ENCODE assay signal across 21 mouse cellular contexts in the genomic region with DNA sequence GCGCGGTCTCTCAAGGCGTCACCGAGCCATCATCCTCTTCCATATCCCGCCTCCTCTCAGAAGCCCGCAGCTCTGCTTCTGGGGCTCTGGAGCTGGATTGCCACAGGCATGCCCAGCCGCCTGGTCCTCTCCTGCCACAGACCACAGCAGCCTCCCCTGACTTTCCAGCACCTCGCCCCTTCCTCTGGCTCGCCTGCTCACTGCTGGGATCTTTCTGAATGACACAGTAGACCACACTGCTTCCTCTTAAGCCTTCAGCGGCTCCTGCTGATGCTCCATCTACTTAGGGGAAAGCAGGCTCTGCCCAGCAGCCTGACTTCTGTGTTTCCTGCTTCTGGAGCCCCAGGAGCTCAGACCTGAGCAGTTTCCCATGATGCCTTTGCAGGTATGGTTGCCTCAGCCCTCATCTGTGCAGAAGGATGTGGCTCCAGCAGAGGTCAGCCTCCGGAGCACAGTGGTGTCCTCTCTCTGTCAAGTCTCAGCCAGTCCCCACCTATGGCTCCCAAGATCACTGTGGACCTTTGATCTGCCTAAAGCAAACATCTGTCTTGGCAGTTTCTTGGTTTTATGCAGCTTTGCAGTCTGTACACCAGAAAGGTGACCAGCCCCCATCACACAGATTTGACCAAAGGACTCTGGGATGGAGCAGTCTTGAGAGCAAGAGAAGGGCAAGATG. TPM values are rescaled to one million over a fixed set of nuclear protein-coding genes. Genes with fewer than 3 reads are reported as not detected.
DNase-seq lines count a peak whose midpoint lies in the region; ATAC-seq and TF ChIP-seq lines count a peak whose summit lies in the region.
"Had no signal": no experiment of that assay in that cellular context is flagged by ENCODE, and none has a peak within 500 bp of the region (broad histone marks: within the 10 kb centered on the region; RNA-seq: fewer than 3 reads in every experiment).

No protein-coding gene starts in this region.

- no peak overlapping the region for H3K27ac ChIP-seq in liver, embryonic 15.5 days (replicated peaks)
- H3K27ac ChIP-seq in liver, embryonic 11.5 days (ENCODE audit: low read depth, low read length), result no peak overlapping the region
- no peak overlapping the region for H3K27ac ChIP-seq in cerebellum, adult 2 months (ENCODE audit: insufficient read depth, low read length)
- H3K27ac ChIP-seq: embryonic facial prominence, embryonic 10.5 days; heart, adult 2 months; hindbrain, embryonic 12.5 days had no signal

- no peaks in the 10 kb centered on the region for H3K27me3 ChIP-seq in liver, embryonic 15.5 days
- H3K27me3 ChIP-seq in liver, embryonic 11.5 days (replicated peaks; ENCODE audit: control insufficient read depth, insufficient read depth, low read length), result peaks cover 2% of the 10 kb centered on the region; the same call in 1 of the 2 replicates
- H3K27me3 ChIP-seq in cerebellum, adult 2 months (ENCODE audit: control insufficient read depth, insufficient read depth, low read length), result no peaks in the 10 kb centered on the region
- H3K27me3 ChIP-seq: heart, embryonic 12.5 days; hindbrain, embryonic 12.5 days had no signal

- no peak overlapping the region for H3K4me3 ChIP-seq in liver, embryonic 15.5 days (replicated peaks)
- no peak overlapping the region for H3K4me3 ChIP-seq in liver, embryonic 11.5 days (ENCODE audit: low read depth, low read length)
- no peak overlapping the region for H3K4me3 ChIP-seq in cerebellum, adult 2 months (replicated peaks; ENCODE audit: insufficient read depth, low read depth, low read length)
- H3K4me3 ChIP-seq: embryonic facial prominence, embryonic 10.5 days; heart, adult 2 months; heart, embryonic 12.5 days; hindbrain, embryonic 12.5 days had no signal

- 51% methylated on average over 11 of the region's 11 CpGs for WGBS in liver, embryonic 15.5 days (ENCODE audit: insufficient replicate concordance)
- WGBS in liver, embryonic 11.5 days, result 68% methylated on average over 11 of the region's 11 CpGs
- 92% methylated on average over 11 of the region's 11 CpGs for WGBS in cerebellum, adult 2 months

- H3K4me2 ChIP-seq in liver, embryonic 15.5 days, result no peak overlapping the region
- H3K4me2 ChIP-seq in liver, embryonic 11.5 days, result no peak overlapping the region
- H3K4me2 ChIP-seq: heart, embryonic 12.5 days; hindbrain, embryonic 12.5 days had no signal

- H3K36me3 ChIP-seq in liver, embryonic 15.5 days (replicated peaks), result no peaks in the 10 kb centered on the region
- H3K36me3 ChIP-seq in liver, embryonic 11.5 days (ENCODE audit: control insufficient read depth, insufficient read depth, low read length), result no peaks in the 10 kb centered on the region
- H3K36me3 ChIP-seq: embryonic facial prominence, embryonic 10.5 days; heart, embryonic 12.5 days; hindbrain, embryonic 12.5 days had no signal

- H3K4me1 ChIP-seq in liver, embryonic 15.5 days (replicated peaks), result 0 out of 2 replicates have a peak, but pooled peaks cover 8% of the 10 kb centered on the region
- H3K4me1 ChIP-seq in liver, embryonic 11.5 days (replicated peaks; ENCODE audit: control insufficient read depth, insufficient read depth, low read length), result no peaks in the 10 kb centered on the region; the same call in 1 of the 2 replicates
- H3K4me1 ChIP-seq in cerebellum, adult 2 months (ENCODE audit: control insufficient read depth, insufficient read depth, low read length), result no peaks in the 10 kb centered on the region
- H3K4me1 ChIP-seq: hindbrain, embryonic 12.5 days had no signal

- H3K9ac ChIP-seq in liver, embryonic 15.5 days, result no peak overlapping the region
- no peak overlapping the region for H3K9ac ChIP-seq in liver, embryonic 11.5 days (ENCODE audit: low read depth, low read length)
- H3K9ac ChIP-seq: heart, embryonic 12.5 days; hindbrain, embryonic 12.5 days had no signal

- 0 out of 2 replicates have a peak, but pooled peaks have one; percentile 12 for ATAC-seq in liver, embryonic 15.5 days (ENCODE audit: insufficient read depth)
- no peak for ATAC-seq in liver, embryonic 11.5 days (replicated peaks; ENCODE audit: low FRiP score)
- ATAC-seq in hematopoietic stem cell, adult 5-6 weeks (replicated peaks in 1 of 2; ENCODE audit: insufficient read depth in 1 of 2, low FRiP score in 2 of 2, low TSS enrichment in 1 of 2, low read depth in 1 of 2, poor library complexity in 2 of 2, severe bottlenecking in 2 of 2), result peak; percentile 50 to 58; a peak in 2 of 4 replicates
- ATAC-seq in megakaryocyte progenitor cell, adult 5-6 weeks (replicated peaks; ENCODE audit: poor library complexity), result peak; percentile 42
- ATAC-seq in megakaryocyte-erythroid progenitor cell, adult 5-6 weeks (replicated peaks; ENCODE audit: low FRiP score, low TSS enrichment, poor library complexity, severe bottlenecking), result no peak
- ATAC-seq: forebrain, embryonic 14.5 days; hindbrain, embryonic 16.5 days; inflammation-experienced regulatory T-cells, adult 6 months had no signal

- no peaks in the 10 kb centered on the region for H3K9me3 ChIP-seq in liver, embryonic 15.5 days (replicated peaks)
- H3K9me3 ChIP-seq in liver, embryonic 11.5 days (ENCODE audit: control insufficient read depth, low read length), result no peaks in the 10 kb centered on the region
- H3K9me3 ChIP-seq: embryonic facial prominence, embryonic 10.5 days; heart, embryonic 12.5 days; hindbrain, embryonic 12.5 days had no signal

- TF ChIP-seq POLR2A in cerebellum, adult 2 months (IDR thresholded peaks at IDR 0.05; ENCODE audit: borderline replicate concordance, insufficient read depth, low read length), result no peak

- no peak for DNase-seq in liver, embryonic 11.5 days (ENCODE audit: low spot score)
- peak; percentile 79 for DNase-seq in yolk sac, embryonic 10.5 days (ENCODE audit: low spot score)
- DNase-seq in frontal cortex, adult 2 months (ENCODE audit: extremely low spot score in 1 of 2, low spot score in 1 of 2), result no peak
- no peak for DNase-seq in cerebellum, adult 2 months
- DNase-seq: adrenal gland, postnatal 10 days; cerebellum, adult 11 months; cerebellum, adult 9-10 months; cerebellum, postnatal 25 days; gastrocnemius, postnatal 10 days; heart, adult 2 months; heart, postnatal 36 days had no signal

- TF ChIP-seq CTCF in cerebellum, adult 2 months (IDR thresholded peaks at IDR 0.05; ENCODE audit: borderline replicate concordance, insufficient read depth, low read depth, low read length), result no peak

RNA-seq across cellular contexts. Expression of a gene that starts 59.3 kb away (rescaled TPM):
- polyA plus RNA-seq in liver, embryonic 15.5 days (2015; fragmentation: Nextera tagmentation; extraction: Ambion mirVana), result 0.54 and 0.56 TPM in 2 replicates
- polyA plus RNA-seq in liver, embryonic 11.5 days (2014; fragmentation: Nextera tagmentation; extraction: Ambion mirVana), result 1.3 and 2.2 TPM in 2 replicates
- 0.25 and 0.31 TPM in 2 replicates for total RNA-seq in hematopoietic stem cell, adult 5-6 weeks (2017)
- not detected in 2 replicates for total RNA-seq in megakaryocyte progenitor cell, adult 5-6 weeks (2015)
- total RNA-seq in megakaryocyte progenitor cell, adult 5-6 weeks (2017), result not detected in 2 replicates
- total RNA-seq in megakaryocyte-erythroid progenitor cell, adult 5-6 weeks (2014; fragmentation: Nextera tagmentation), result 0.07 TPM in 1 of 2 replicates, not detected in the other
- total RNA-seq in megakaryocyte-erythroid progenitor cell, adult 5-6 weeks (2017), result not detected in 2 replicates
- polyA plus RNA-seq in frontal cortex, adult 2 months (2012; rRNA removed), result 20.7 and 20.9 TPM in 2 replicates
- polyA plus RNA-seq in cerebellum, adult 2 months (2012; rRNA removed), result 8.7 and 9.2 TPM in 2 replicates
- polyA plus RNA-seq: inflammation-experienced regulatory T-cells, adult 6 months had no signal

Comparison
In these comparisons a context has a peak if more than half of its experiments do, and no peak if none do; other contexts are left out.
1. ATAC-seq: peak in liver, embryonic 15.5 days (single experiment), hematopoietic stem cell, adult 5-6 weeks (2 of 2) and megakaryocyte progenitor cell, adult 5-6 weeks (single experiment); none in liver, embryonic 11.5 days (single experiment) and megakaryocyte-erythroid progenitor cell, adult 5-6 weeks (single experiment).